Mouse (Mus musculus): ENCODE measurements around the gene Zfp598. TPM values are rescaled to one million over a fixed set of nuclear protein-coding genes. Genes with fewer than 3 reads are reported as not detected.

The Zfp598 gene
- total and polyA plus RNA-seq, 2 experiments from 2014 or later: 16.4 to 40.0 TPM

- H3K4me2 ChIP-seq (ENCODE audit: low read depth, low read length, poor library complexity, severe bottlenecking): peak overlapping the region; percentile 69
- peak overlapping the region; percentile 82 for H3K27ac ChIP-seq (ENCODE audit: low read depth, low read length)
- no peaks in the 10 kb centered on the region for H3K36me3 ChIP-seq (ENCODE audit: insufficient read depth, low read length)
- WGBS: 14% methylated on average over 8 of the region's 8 CpGs
- H3K27me3 ChIP-seq (ENCODE audit: insufficient read depth, low read length): no peaks in the 10 kb centered on the region
- H3K4me3 ChIP-seq (ENCODE audit: low read depth, low read length): peak overlapping the region; percentile 86
- H3K9me3 ChIP-seq (ENCODE audit: low read length): no peaks in the 10 kb centered on the region
- DNase-seq (ENCODE audit: low spot score) (no peak), ATAC-seq (ENCODE audit: low FRiP score) (no peak)
- TF ChIP-seq CTCF (IDR thresholded peaks at IDR 0.05): no peak
- peaks cover 15% of the 10 kb centered on the region; the same call in 1 of the 2 replicates for H3K4me1 ChIP-seq (ENCODE audit: insufficient read depth, low read length)
- peak overlapping the region; percentile 83 for H3K9ac ChIP-seq (replicated peaks; ENCODE audit: low read length, poor library complexity, severe bottlenecking)
These were observed 858 bp downstream of the Zfp598 start for GRCm38 (mm10) chr17:24670246-24670844.

GRCm38 (mm10) chr17:24671346-24671745 is 1.9 kb downstream of the Zfp598 start:
- 71% methylated on average over 5 of the region's 5 CpGs for WGBS
- no peak for ATAC-seq (ENCODE audit: low FRiP score)
- Histone ChIP-seq H3K36me3 (ENCODE audit: insufficient read depth, low read length) (no peaks in the 10 kb centered on the region), H3K27me3 (ENCODE audit: insufficient read depth, low read length) (no peaks in the 10 kb centered on the region), H3K4me1 (ENCODE audit: insufficient read depth, low read length) (peaks cover 15% of the 10 kb centered on the region; the same call in 1 of the 2 replicates), H3K4me2 (ENCODE audit: low read depth, low read length, poor library complexity, severe bottlenecking) (peak overlapping the region; percentile 69), H3K9me3 (ENCODE audit: low read length) (no peaks in the 10 kb centered on the region), H3K4me3 (ENCODE audit: low read depth, low read length) (no peak overlapping the region), H3K9ac (replicated peaks; ENCODE audit: low read length, poor library complexity, severe bottlenecking) (no peak overlapping the region; the same call in 1 of the 2 replicates), H3K27ac (ENCODE audit: low read depth, low read length) (no peak overlapping the region)
- no peak for DNase-seq (ENCODE audit: low spot score)
- no peak for TF ChIP-seq CTCF (IDR thresholded peaks at IDR 0.05)

DNA sequence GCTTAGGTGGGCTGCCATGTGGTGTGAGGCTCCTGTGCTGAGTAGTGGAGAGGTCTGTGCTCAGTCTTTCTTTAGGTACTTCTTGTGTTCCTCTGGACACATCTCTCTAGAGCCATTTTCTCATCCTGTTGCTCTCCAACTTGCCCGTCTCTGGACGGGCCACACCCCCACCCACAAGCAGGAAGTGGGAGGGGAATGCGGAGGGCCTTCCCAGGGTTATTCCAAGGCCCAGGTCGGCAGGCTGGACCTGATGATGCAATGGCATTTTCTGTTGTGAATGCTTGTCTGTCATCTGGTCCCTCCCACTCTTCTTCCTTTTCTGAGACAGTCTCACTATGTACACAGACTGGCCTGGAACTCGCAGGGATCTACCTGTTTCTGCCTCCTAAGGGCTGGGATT is 2.7 kb downstream of the Zfp598 start:
- no peak for DNase-seq (ENCODE audit: low spot score)
- H3K36me3 ChIP-seq (ENCODE audit: insufficient read depth, low read length): peaks cover 6% of the 10 kb centered on the region; the same call in 1 of the 2 replicates
- no peak for ATAC-seq (ENCODE audit: low FRiP score)
- no peak overlapping the region for H3K27ac ChIP-seq (ENCODE audit: low read depth, low read length)
- H3K4me1 ChIP-seq (ENCODE audit: insufficient read depth, low read length): peaks cover 15% of the 10 kb centered on the region; the same call in 1 of the 2 replicates
- H3K4me3 ChIP-seq (ENCODE audit: low read depth, low read length): no peak overlapping the region
- H3K9me3 ChIP-seq (ENCODE audit: low read length): no peaks in the 10 kb centered on the region
- H3K9ac ChIP-seq (replicated peaks; ENCODE audit: low read length, poor library complexity, severe bottlenecking): 0 out of 2 replicates have a peak overlapping the region, but pooled peaks have one; percentile 36
- H3K4me2 ChIP-seq (ENCODE audit: low read depth, low read length, poor library complexity, severe bottlenecking): no peak overlapping the region
- no peak for TF ChIP-seq CTCF (IDR thresholded peaks at IDR 0.05)
- 35% methylated on average over 5 of the region's 5 CpGs for WGBS
- no peaks in the 10 kb centered on the region for H3K27me3 ChIP-seq (ENCODE audit: insufficient read depth, low read length)

GRCm38 (mm10) chr17:24674277-24674676 is 4.8 kb downstream of the Zfp598 start:
- Histone ChIP-seq H3K27ac (ENCODE audit: low read depth, low read length) (no peak overlapping the region), H3K4me3 (ENCODE audit: low read depth, low read length) (no peak overlapping the region), H3K27me3 (ENCODE audit: insufficient read depth, low read length) (no peaks in the 10 kb centered on the region), H3K9ac (replicated peaks; ENCODE audit: low read length, poor library complexity, severe bottlenecking) (no peak overlapping the region), H3K4me1 (ENCODE audit: insufficient read depth, low read length) (peaks cover 15% of the 10 kb centered on the region; the same call in 1 of the 2 replicates), H3K36me3 (ENCODE audit: insufficient read depth, low read length) (peaks cover 27% of the 10 kb centered on the region), H3K4me2 (ENCODE audit: low read depth, low read length, poor library complexity, severe bottlenecking) (no peak overlapping the region), H3K9me3 (ENCODE audit: low read length) (no peaks in the 10 kb centered on the region)
- ATAC-seq (ENCODE audit: low FRiP score): no peak
- TF ChIP-seq CTCF (IDR thresholded peaks at IDR 0.05): no peak
- DNase-seq (ENCODE audit: low spot score): no peak
- WGBS: 84% methylated on average over 7 of the region's 7 CpGs

DNA sequence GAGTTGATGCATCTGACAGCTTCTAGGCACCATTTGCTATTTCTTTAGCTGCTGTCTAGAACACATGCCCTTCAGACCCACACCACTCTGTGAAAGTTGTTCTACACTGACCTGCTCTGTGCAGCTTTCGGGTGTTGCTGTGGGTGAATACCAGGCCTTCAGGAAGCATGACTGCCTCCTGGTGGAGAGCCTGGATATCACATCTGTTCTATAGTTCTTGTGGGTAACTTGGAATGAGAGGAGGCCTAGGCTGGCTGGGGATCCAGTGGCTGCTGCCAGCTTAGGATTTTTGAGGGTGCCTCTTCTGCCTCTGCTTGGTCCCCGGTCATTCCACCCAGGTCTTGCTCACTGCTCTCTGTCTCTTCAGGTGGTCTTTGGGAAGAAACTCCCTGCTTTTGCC is 6.7 kb downstream of the Zfp598 start:
- ATAC-seq (ENCODE audit: low FRiP score): no peak
- Histone ChIP-seq H3K4me2 (ENCODE audit: low read depth, low read length, poor library complexity, severe bottlenecking) (no peak overlapping the region), H3K27me3 (ENCODE audit: insufficient read depth, low read length) (no peaks in the 10 kb centered on the region), H3K9me3 (ENCODE audit: low read length) (no peaks in the 10 kb centered on the region), H3K36me3 (ENCODE audit: insufficient read depth, low read length) (peaks cover 46% of the 10 kb centered on the region), H3K4me3 (ENCODE audit: low read depth, low read length) (no peak overlapping the region), H3K27ac (ENCODE audit: low read depth, low read length) (no peak overlapping the region), H3K4me1 (ENCODE audit: insufficient read depth, low read length) (peaks cover 10% of the 10 kb centered on the region; the same call in 1 of the 2 replicates), H3K9ac (replicated peaks; ENCODE audit: low read length, poor library complexity, severe bottlenecking) (no peak overlapping the region)
- TF ChIP-seq CTCF (IDR thresholded peaks at IDR 0.05): peak; percentile 82
- peak; percentile 71 for DNase-seq (ENCODE audit: low spot score)
- 53% methylated on average over 2 of the region's 2 CpGs for WGBS

DNA sequence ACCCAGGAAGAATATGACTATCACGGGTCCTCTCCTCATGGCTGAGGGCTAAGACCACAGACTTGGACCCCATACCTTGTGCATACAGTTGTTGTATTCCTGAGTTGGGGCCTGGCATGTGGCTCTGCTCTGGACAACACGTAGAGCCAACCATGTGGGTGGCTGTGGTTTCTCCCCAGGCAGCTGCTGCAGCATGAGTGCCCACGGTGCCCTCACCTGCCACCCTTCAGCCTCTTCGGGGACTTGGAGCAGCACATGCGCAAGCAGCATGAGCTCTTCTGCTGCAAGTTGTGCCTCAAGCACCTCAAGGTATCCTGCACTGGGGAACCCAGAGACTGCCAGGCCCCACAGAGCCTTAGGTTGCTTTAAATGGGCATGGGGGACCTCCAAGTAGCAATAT is 7.4 kb downstream of the Zfp598 start:
- Histone ChIP-seq H3K36me3 (ENCODE audit: insufficient read depth, low read length) (peaks cover 52% of the 10 kb centered on the region), H3K4me1 (ENCODE audit: insufficient read depth, low read length) (0 out of 2 replicates have a peak, but pooled peaks cover 6% of the 10 kb centered on the region), H3K27ac (ENCODE audit: low read depth, low read length) (no peak overlapping the region), H3K4me2 (ENCODE audit: low read depth, low read length, poor library complexity, severe bottlenecking) (no peak overlapping the region), H3K9me3 (ENCODE audit: low read length) (no peaks in the 10 kb centered on the region), H3K27me3 (ENCODE audit: insufficient read depth, low read length) (no peaks in the 10 kb centered on the region), H3K9ac (replicated peaks; ENCODE audit: low read length, poor library complexity, severe bottlenecking) (no peak overlapping the region), H3K4me3 (ENCODE audit: low read depth, low read length) (no peak overlapping the region)
- TF ChIP-seq CTCF (IDR thresholded peaks at IDR 0.05): no peak
- no peak for ATAC-seq (ENCODE audit: low FRiP score)
- WGBS: 93% methylated on average over 5 of the region's 5 CpGs
- DNase-seq (ENCODE audit: low spot score): no peak
